Mouse (Mus musculus): Measurements from ENCODE around the gene Fignl2.

DNA sequence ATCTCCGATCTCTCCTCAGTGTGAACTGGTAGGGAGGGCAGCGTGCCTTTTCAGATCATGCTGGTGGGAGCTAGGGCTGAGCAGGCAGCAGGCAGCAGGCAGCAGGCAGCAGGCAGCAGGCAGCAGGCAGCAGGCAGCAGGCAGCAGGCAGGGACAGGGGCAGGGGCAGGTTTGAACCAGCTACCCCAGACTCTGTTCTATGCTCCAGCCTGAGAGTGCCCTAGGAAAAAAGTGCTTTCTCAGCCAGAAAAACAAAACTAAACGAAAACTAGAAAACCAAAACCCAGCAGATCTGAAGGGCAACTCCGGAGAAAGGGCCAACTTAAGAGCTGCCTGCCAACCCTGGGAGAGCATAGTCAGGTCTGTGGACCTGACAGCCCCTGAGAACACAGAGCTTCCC, 9.7 kb downstream of the Fignl2 start:
- TF ChIP-seq CTCF (IDR thresholded peaks at IDR 0.05; ENCODE audit: low read depth, low read length): no peak
- TF ChIP-seq POLR2A (IDR thresholded peaks at IDR 0.05; ENCODE audit: extremely low read depth, insufficient read depth, low read length): no peak

Measured in liver, adult 2 months (tissue).